Mouse (Mus musculus) embryonic fibroblast, embryonic 13.5 days (primary cell): ENCODE data around the gene Fgf18.

ENCODE experiments used
- CTCF ChIP-seq: IDR thresholded peaks from 2 replicates; pipeline ENCODE4 v1.5.1; 2011; ENCODE audit warnings: mild to moderate bottlenecking, control low read depth, low read length, moderate library complexity, borderline replicate concordance; ENCODE audit not compliant: insufficient read depth
- POLR2A ChIP-seq: IDR thresholded peaks from 2 replicates; pipeline ENCODE4 v1.6.1; 2011; ENCODE audit warnings: low read depth, mild to moderate bottlenecking, control low read depth, low read length, moderate library complexity

GRCm38 (mm10) chr11:33148338-33149087 is 1.3 kb upstream of the Fgf18 start:
- TF ChIP-seq CTCF (peak; percentile 69), POLR2A (peak; percentile 41; the same call in 1 of the 2 replicates)
